Mouse (Mus musculus) retina, adult 2 months (tissue): ENCODE data around the gene 2310033P09Rik.

Experiments used
- DNase-seq: peaks from one replicate; pipeline ENCODE4 v3.0.0-alpha.2; 2012; ENCODE audit warnings: low read depth, low spot score

2310033P09Rik gene

DNA sequence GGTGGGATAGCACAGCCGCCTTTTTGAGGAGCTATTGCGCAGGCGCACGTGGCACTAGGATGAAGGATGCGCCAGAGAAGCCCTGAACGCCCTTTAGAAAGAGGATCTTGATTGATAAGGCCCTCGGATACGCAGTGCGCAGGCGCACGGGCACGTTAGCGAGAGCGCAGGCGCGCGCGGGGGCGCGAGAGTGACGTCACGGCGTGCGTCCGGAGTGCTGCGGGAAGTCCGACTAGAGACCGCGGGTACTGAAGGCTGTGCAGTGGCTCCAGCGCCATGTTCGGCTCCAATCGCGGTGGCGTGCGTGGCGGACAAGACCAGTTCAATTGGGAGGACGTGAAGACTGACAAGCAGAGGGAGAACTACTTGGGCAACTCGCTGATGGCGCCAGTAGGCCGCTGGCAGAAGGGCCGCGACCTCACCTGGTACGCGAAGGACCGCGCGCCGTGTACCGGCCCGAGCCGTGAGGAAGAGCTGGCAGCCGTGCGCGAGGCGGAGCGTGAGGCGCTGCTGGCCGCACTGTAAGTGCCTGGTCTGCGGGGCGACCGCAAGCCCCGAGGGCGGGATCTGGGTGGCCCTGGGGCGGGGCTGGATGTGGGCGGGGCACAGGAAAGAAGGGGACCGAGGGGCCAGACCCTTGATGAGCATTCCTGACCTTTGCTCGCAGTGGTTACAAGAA lies at the start of gene 2310033P09Rik:
Gene 2310033P09Rik, plus strand, starts transcription at position 169 of the 679 bp plus-strand sequence.
- DNase-seq: peak; percentile 92

DNA sequence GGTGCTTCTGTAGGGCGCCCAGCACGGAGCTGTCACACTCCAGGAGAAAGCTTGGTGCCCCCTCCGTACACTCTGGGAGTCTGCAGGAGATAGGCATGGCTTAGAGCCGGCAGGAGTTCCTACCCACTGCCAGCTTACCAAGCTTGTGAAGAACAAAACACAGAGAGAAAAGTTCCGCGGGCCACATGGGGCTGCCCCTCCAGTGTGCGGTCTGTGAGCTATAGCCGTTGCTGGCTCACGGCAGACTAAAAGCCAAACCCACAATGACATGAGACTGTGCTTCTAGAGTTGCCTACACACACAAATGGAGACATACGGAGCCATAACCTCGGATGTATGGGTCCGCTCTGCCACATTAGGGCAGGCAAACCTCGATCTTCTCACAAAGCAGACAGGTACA lies 49.0 kb upstream of the 2310033P09Rik start:
- DNase-seq: no peak

DNA sequence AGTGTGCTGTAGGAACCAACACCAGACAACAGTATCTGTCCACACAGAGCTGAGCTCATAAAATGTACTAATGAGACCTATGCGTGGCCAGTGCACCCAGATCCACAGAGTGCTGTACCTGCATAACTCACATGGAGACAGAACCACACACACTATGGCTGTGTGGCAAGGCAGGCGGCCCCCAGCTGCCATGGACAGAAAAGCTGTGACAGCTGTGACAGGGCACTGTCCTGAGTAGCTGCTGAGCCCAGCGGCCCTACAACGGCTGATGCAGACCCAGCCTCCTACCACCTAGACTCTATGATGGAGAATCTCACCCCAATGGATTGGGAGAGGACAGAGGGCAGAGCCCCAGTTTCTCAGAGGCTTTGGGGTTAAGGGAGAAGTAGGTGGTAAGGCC lies 48.6 kb upstream of the 2310033P09Rik start:
- no peak for DNase-seq

DNA sequence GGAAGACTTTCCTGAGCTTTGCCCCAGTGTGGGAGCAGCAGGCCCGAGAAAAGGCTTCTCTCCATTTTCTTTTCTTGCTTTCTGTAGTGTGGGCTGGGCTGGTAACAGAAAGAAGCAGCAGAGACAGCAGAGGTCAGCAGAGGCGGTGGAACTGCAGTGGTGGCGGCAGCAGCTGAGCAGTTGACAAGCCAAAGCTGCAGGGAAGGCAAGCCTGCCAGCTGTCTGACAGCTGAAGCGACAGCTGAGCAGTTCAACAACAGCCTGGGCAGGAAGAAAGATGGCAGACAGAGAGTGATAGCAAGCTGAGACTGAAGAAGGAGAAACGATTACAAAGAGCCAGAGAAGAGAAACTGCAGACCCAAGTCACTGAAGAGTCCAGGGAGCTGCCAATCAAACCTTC lies 46.7 kb upstream of the 2310033P09Rik start:
- no peak for DNase-seq

DNA sequence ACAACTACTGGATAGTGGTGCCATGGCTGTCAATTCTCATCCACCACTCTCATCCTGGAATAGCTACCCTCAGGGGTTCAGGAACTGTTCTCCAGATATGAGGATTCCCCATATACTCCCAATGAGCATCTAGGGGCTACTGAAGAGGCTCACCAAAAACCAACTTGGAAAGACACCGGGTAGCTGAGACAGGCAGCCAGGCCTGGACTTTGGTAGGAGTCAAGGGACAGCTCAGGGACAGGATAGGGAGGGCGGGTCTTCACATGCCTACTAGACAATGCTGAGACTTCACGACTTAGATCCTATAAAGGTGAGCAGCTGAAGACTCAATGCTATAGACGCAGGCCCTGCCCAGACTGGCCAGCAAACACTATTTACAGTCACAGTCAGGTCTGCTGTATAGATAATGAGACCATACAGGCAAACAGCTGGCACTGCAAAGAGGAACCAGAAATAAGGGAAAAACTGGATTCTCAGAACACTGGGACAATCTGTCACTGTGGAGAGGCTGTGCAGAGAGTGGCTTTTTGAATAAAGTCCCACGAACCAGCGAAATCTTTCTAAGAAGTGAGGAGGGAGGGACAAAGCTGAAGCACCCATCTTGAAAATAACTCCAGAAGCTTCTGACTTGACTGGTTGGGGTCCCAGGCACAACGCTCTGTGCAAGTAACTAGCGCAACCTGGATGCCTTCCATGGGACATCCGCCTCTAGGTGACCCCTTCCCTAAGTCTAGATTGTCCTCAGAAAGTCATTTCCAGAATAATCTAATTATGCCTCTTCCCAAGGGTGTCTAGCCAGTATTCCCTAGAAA lies 45.5 kb upstream of the 2310033P09Rik start:
- no peak for DNase-seq

DNA sequence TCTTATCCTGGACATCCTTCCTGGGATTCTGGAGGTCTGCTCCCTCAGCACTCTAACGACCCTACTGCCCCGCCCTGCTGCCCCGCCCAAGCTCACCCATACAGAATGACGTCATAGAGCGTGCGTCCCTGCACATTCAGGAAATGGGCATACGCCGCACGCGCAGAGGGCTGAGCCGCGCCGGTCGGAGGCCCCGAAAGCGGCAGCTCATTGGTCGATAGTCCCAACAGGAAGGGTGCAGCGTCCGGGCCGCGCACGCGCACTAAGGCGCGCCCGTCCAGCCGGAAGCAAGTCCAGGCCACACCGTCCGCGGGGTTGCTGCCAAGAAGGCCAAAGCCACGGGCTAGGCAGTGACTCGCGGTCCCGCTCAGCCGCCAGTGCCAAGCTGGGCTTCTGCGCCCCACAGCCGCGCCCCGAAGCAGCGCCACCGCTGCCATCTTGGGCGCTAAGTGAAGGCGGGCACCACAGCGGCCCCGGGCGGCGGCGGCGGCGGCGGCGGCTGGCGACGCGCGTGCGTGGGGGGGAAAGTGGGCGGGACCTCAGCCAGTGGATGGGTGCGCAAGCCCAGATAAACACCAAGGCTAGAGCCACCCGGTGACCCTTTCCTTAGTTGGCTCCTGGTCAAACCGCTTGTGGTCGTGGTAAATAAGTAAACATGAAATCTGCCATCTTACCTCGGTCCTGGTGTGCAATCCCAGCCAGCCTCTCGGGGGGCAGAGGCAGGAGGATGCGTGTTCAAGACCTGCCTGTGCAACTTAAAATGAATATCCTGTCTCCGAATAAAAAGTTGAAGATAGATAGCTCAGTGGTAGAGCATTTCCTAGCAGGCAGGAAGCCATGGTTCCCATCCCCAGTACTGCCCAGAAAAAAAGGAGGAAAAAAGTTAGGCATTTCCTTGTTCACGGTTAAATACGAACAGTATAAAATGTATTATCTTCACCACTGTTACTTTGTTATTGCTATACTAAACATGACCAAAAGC lies 44.6 kb upstream of the 2310033P09Rik start, which contains the start of gene Iba57:
Gene Iba57, minus strand, starts transcription at position 485 of the 982 bp plus-strand sequence.
- peak; percentile 94 for DNase-seq

DNA sequence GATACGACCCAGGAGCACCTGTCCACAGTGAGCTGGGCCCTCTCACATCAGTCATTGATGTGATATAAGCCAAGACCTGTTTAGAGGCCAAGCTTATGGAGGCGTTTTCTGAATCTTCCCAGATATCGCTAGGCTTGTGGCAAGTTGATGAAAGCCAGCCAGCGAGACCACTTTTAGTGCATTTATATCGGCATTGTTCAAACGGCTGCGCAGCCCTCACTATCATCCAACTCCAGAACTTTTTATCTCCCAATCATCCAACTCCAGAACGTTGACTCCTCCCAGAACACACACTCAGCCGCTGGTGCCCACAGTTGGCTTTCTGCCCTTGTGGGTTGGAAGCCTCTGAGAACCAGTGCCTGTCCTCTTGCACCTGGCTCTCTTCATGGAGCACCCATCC lies 43.7 kb upstream of the 2310033P09Rik start:
- DNase-seq: no peak

DNA sequence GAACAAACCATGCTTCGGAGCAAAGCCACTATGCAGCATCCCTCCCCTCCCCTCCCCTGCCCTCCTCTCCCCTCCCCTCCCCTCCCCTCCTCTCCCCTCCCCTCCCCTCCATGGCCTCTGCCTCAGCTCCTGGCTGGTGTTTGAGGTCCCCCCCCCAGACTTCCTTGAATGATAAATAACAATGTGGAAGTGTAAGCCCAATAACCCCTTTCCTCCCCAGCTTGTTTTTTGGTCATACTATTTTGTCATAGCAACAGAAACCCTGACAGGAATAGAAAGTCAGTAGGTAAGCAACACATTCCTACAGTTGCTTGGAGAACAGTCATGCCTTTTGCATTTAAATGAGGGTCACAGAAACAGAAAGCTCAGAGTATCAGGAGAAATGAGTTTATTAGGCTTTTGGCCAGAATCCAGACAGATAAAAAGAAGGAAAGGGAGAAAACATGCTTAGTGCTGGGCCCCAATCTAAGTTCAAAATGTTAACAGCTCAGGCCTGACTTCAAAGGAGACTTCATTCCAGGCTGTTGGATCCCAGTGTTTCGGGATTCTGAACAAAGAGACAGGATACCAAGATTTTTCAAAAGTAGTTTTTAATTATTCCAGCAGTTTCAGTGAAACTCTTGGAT lies 42.4 kb upstream of the 2310033P09Rik start:
- no peak for DNase-seq

DNA sequence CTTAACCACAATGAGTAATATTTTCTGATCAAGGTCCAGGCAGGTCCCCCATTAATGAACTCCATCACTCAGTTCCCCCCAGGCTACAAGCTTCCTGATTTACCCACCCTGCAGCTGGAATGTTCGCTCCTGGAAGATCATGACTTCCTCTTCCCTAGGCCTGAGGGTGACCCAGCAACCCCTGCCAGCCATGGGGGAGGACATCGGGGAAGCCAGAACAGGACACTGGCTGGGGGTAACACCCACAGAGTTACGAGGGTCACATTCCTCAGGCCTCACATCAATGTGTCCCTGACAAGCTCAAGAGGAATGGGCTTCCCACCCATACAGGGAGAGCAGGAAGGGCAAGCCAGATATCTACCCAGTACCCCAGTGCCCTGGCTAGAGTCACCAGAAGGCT lies 38.3 kb upstream of the 2310033P09Rik start:
- no peak for DNase-seq

DNA sequence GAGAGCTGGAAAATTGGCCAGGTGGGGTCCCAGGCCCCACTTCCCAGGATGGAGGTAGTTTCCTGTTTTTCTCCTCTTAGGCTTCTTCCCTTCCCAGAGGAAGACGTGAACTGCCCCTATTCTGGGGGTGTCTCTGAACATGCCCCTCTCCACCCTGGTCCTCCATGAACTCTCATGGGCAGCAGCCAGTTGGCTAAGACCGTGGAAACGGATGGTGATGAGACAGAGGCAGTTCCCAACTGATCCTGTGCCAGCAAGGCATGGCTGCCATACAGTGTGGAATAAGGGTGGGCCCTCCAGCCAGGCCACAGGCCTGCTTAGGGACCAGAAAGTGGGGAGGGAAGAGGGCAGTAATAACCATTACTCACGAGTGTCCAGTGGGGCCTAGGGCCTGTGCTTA lies 37.6 kb upstream of the 2310033P09Rik start:
- no peak for DNase-seq

DNA sequence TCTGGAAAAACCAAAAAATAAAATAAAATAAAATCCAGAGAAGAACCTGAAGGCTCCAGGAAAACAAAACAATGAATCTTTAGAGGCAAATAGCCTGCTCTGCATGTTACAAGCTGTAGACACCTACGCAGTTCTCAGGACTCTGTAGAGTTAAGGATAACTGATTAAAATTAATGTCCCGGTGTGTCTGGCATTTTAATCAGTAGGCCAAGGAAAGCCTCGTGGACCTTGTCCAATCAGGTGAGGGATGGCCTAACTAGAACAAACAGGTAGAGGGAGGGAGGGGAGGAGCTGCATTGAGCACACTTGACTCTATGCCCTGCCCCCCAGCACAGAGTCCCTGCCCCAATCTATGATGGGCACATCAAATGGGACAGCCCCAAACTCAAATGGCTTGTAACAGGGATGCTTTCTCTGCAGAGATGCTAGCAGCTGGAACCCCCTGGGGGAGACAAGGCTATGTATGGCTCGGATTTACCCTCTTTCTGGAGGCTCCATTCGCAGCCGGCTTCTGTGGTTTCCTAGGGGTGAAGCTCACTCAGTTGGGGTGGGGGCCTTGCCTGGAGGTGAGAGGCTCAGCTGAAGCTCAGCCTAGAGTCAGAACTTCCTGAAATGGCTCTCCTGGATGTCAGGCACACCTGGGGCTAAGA lies 33.8 kb upstream of the 2310033P09Rik start:
- DNase-seq: no peak

DNA sequence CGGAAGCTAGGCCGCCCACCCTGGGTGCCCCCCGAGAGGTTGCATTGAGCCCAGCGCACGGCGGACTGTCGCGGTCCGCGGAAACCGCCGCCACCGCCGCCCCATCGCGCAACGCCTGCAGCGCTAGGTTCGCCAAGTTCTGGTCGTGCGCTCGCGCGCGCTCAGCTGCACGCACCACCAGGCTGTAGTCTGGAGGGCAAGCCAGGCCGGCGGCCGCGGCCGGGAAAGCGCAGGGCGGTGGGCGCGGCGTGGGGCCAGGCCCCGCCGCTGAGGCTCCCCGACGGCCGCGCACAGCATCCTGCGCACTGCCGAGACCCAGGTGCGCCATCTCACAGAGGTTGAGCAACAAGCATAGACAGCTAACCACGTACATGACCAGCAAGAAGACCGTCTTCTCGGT lies 31.6 kb upstream of the 2310033P09Rik start:
- no peak for DNase-seq

DNA sequence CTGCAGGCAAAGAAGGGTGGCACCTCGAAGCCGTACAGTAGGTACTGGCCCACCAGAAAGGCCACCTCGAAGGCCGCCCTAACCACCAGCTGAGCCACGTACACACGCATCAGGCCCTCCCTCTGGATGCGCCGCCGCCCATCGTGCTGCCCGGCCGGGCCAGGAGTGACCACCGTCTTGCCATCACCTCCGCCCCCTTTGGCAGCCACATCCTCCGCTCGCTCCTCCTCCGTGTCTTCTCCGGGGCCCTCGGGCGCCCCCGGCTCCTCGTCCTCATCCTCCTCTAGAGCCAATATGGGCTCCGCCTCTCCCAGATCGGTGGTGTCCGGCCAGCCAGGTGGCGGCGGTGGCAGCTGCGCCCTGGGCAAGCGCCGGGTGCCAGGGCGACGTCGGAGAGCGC lies 31.2 kb upstream of the 2310033P09Rik start:
- no peak for DNase-seq

DNA sequence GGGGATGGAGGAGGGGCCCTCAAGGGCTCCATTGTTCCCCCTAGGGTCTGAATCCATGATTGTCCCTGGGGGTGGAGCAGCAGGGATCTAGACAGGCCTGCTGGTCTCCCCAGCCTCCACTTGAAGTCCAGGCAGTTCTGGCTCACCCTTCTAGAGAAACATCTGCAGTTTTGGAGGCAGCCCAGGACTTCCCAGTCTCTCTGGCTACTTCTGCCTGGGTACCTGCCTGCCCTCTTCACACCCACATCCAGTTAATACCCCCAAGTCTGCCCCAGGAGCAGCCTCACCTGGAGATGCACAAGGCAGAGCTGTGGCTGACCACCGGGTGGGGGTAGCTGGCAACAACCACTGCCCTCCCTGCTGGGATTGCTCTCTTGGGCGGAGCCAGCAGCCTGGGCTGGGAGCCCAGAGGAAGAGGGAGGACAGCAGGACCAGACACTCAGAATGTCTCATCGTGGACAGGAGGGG lies 25.2 kb upstream of the 2310033P09Rik start, which contains the start of gene Gjc2:
Gene Gjc2, minus strand, starts transcription at position 350 of the 468 bp plus-strand sequence.
- no peak for DNase-seq

DNA sequence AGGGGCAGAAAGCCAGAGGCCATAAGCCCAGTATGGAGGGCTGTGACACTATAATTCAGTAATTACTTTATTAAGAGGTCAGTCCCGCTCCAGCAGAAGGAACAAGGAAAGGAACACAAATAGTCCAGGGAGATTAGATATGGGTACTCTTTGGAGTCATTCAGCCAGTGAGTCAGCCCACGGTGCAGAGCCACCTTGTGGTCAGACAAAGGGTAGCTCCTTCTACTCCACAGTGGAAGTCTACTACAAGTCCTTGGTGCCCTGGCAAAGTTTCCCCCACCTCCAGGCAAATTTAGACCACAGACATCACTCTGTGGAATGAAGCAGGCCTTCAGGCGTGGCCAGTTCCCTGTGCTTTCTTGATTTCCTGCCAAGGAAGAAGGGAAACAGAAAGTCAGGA lies 24.3 kb upstream of the 2310033P09Rik start:
- no peak for DNase-seq

DNA sequence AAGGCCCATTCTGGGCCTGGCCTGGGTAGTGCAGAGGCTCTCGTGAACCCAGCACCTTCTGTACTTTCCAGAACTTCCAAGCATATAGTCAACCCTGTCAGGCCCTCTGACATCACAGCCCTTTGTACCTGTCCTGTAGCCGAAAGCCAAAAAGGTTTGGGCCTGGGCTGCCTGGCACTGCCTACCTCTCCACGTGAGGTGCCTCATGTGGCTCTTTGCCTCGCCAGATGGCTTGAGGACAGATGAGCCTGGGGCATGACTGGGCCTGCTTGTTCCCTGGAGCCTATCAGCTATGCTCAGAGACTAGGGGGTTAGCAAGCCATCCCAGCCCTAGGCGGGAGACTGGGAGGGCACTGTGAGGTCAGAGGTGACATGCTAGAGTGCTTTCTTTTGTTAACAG lies 22.6 kb upstream of the 2310033P09Rik start:
- DNase-seq: no peak

DNA sequence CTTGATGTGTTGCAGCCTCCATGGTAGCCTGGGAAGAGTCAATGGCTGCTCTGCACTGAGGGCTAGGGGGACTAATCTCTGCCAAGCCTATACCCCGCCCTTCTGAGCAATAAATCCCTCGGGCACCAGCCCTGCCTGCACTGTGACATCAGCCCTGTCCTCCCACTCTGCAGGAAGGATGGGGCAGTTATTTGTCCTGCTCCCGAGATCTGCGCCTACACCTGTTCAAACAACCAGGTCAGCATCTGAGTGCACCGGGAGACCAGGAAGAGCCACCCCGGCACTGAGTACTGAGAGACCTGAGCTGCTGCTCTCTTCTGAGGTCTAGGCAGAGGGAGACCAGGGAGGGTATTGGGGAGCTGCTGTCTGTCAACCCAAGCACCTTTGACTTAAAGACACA lies 20.4 kb upstream of the 2310033P09Rik start:
- peak; percentile 73 for DNase-seq

DNA sequence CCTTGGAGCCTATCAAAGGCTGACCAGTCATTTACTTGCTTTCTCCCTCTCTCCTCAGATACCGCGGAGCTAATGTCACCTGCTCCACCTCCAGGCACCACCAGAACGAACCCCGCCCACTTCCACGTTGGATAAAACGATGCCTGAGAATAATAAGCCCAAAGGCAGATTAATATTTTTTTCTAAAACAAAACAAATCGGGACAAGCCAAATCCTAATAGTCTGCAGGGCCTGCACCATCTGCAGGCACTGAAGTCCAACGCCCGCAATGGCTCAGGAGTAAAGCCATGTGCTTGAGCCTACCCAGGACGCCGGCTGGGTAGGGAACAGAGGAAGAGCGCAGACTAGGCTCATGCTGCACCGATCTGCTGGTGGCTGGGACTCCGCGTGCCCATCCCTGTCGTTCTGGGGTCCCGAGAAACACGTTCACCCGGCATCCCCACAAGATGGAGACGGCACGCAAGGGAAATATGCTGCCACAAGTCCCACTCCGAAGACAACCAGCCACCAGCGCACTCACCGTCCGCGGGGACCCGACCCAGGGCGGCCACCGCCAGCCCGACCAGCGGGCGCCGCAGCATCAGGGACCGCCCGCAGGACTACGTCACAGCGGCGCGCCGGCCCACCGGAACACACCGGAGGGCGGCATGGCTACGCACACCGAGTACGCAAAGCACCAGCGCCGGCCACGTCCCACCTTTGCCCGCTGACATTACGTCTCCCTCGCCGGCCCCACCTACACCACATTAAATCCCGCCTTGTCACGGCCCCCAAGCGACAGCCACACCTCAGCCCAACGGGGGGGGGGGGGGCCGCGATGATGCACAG lies 16.7 kb upstream of the 2310033P09Rik start:
- peak; percentile 82 for DNase-seq

DNA sequence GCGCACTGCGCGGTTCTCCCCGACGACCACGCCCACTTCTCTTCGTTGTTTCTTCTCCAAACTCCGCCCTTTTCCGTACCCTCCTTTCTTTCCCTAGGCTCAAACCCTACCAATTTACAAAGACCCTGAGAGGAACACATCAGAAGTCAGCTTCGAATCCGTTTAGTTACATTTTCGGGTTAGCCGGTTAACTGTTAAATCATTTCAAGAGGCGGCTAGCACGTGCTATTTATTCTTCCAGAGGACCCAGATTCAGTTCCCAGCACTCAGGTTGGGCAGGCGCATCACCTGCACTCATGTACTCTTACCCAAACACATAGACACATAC lies 16.1 kb upstream of the 2310033P09Rik start, which contains the start of gene Guk1:
Gene Guk1, minus strand, starts transcription at position 154 of the 328 bp plus-strand sequence.
- DNase-seq: no peak

DNA sequence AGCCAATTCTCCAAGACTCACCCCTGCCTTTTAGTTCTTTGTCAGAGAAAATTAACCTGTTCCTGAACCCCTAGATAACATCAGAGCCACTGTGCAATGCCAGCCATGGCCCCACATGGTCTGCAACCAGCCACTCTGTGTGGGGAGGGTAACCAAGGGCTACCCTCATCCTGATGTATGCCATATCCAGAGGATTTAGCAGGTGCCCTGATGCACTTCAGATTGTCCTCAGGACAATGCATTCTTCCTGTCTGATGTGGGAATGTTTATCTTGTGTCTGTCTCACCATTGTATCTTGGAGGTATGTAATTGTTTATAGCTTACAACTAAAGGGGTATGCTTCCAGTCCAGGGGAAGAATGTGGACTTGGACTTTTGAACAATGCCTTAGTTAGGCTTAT lies 11.9 kb upstream of the 2310033P09Rik start:
- no peak for DNase-seq
